Mouse (Mus musculus) heart, adult 2 months (tissue): Measurements from ENCODE around the gene Col6a1.

Source experiments
- CTCF ChIP-seq: fragments of 200-600 bp; IDR thresholded peaks from 2 replicates; pipeline ENCODE4 v1.8.1; 2022; ENCODE audit warnings: antibody characterized with exemption, mild to moderate bottlenecking, moderate library complexity
- POLR2A ChIP-seq: fragments of 200-500 bp; IDR thresholded peaks from 2 replicates; pipeline ENCODE4 v1.6.1; 2011; ENCODE audit warnings: mild to moderate bottlenecking, low read depth, low read length, control low read depth; ENCODE audit not compliant: insufficient read depth

DNA sequence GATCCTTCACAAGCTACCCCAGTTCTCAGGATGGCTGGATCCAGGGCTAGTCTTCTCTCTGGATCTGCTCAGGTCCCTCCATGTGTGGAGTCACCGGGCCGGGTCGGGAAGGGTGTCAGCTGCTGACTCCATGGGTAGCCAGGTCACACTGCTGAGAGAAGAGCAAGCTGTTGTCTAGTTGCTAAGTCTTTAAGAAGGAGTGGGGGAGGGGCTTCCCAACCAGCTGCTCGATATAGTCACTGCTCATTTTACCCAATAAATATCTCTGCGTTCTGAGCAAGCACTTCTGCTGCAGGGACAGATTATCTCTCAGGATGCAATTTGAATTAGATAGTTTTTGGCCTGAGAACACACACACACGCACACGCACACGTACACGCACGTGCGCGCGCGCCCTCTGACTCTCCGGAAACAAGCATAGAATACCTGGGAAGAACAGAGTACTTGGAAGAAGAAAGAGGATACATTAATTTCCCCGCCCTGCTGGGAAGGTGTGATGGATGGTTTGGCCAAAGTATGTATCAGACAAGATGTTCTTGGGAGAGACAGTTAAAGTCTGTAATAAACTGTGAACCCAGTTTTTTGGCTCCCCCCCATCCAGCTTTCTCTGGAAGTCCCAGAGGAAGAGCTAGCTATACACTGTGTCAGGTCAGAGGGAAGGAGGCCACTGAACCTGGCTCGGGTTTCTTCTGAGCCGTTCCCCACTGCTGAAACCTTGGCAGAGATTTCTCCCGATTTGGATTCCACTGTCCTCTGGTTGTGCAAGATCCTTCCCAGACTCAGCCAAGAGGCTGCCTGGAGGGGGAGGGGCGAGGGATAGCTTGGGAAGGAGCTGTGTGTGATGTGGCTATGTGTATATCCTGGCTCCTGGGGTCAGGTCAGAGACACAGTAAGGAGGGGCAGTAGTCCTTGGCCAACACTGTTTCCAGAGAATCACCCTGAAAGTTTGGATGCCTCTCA lies 61.5 kb downstream of the Col6a1 start:
- TF ChIP-seq CTCF, result no peak
- TF ChIP-seq POLR2A, result no peak
